Mouse (Mus musculus) lung, postnatal 0 days (tissue): ENCODE data around the gene Shc1. TPM values are rescaled to one million over a fixed set of nuclear protein-coding genes. Genes with fewer than 3 reads are reported as not detected.
A peak's percentile ranks its signal among the peaks of the same experiment; 100 is the strongest.

Experiments
- ATAC-seq: fragments of 200-750 bp; cut with Nextera tagmentation; 2 replicates; pipeline ENCODE4 v1.8.0; 2017; ENCODE audit warnings: moderate library complexity
- DNase-seq: peaks from one replicate; pipeline ENCODE4 v3.0.0-alpha.2; 2016; ENCODE audit warnings: low spot score
- H3K27ac ChIP-seq: fragments of 300-500 bp; sonication (generic); 2 replicates; pipeline ENCODE4 v1.5.1; 2014; ENCODE audit warnings: antibody characterized with exemption, mild to moderate bottlenecking, low read length, mixed read lengths
- H3K27me3 ChIP-seq: fragments of 300-500 bp; sonication (generic); replicated peaks from 2 replicates; pipeline ENCODE4 v1.6.1; 2014; ENCODE audit warnings: low read length, mixed read lengths; ENCODE audit not compliant: insufficient read depth
- H3K36me3 ChIP-seq: fragments of 300-500 bp; sonication (generic); 2 replicates; pipeline ENCODE4 v1.6.1; 2014; ENCODE audit warnings: low read length, mixed read lengths; ENCODE audit not compliant: insufficient read depth
- H3K4me1 ChIP-seq: fragments of 300-500 bp; sonication (generic); 2 replicates; pipeline ENCODE4 v1.6.1; 2014; ENCODE audit warnings: antibody characterized with exemption, low read depth, low read length, mixed read lengths; ENCODE audit not compliant: insufficient read depth
- H3K4me2 ChIP-seq: fragments of 300-500 bp; sonication (generic); replicated peaks from 2 replicates; pipeline ENCODE4 v1.6.1; 2014; ENCODE audit warnings: low read depth, mild to moderate bottlenecking, low read length, moderate library complexity, mixed read lengths
- H3K4me3 ChIP-seq: fragments of 300-500 bp; sonication (generic); 2 replicates; pipeline ENCODE4 v1.5.1; 2014; ENCODE audit warnings: low read depth, low read length
- H3K9ac ChIP-seq: fragments of 300-500 bp; sonication (generic); replicated peaks from 2 replicates; pipeline ENCODE4 v1.6.1; 2014; ENCODE audit warnings: low read depth, mild to moderate bottlenecking
- H3K9me3 ChIP-seq: fragments of 300-500 bp; sonication (generic); 2 replicates; pipeline ENCODE4 v1.6.1; 2016; ENCODE audit warnings: low read length, mixed read lengths
- CTCF ChIP-seq: IDR thresholded peaks from 2 replicates; pipeline ENCODE4 v1.5.1; 2016; ENCODE audit warnings: antibody characterized with exemption, mild to moderate bottlenecking
- EP300 ChIP-seq: IDR thresholded peaks from 2 replicates; pipeline ENCODE4 v1.6.1; 2016; ENCODE audit warnings: antibody characterized with exemption, mild to moderate bottlenecking, control low read depth
- WGBS: fragments of 180-500 bp; shearing (Covaris S2); extraction: QIAGEN DNeasy Blood & Tissue Kit; methylation state at CpG from one replicate; pipeline ENCODE4 v1.1.7; 2014; 5-methylcytosine and 5-hydroxymethylcytosine counted together
- polyA plus RNA-seq: library from polyadenylated mRNA; unstranded; fragments of >200 nt; fragmentation: Nextera tagmentation; extraction: Ambion mirVana; gene quantifications from 2 replicates; pipeline ENCODE4 v1.2.1, GENCODE M21; 2015

Shc1 gene
- polyA plus RNA-seq, 1 experiment from 2014 or later = 55.7 TPM

DNA sequence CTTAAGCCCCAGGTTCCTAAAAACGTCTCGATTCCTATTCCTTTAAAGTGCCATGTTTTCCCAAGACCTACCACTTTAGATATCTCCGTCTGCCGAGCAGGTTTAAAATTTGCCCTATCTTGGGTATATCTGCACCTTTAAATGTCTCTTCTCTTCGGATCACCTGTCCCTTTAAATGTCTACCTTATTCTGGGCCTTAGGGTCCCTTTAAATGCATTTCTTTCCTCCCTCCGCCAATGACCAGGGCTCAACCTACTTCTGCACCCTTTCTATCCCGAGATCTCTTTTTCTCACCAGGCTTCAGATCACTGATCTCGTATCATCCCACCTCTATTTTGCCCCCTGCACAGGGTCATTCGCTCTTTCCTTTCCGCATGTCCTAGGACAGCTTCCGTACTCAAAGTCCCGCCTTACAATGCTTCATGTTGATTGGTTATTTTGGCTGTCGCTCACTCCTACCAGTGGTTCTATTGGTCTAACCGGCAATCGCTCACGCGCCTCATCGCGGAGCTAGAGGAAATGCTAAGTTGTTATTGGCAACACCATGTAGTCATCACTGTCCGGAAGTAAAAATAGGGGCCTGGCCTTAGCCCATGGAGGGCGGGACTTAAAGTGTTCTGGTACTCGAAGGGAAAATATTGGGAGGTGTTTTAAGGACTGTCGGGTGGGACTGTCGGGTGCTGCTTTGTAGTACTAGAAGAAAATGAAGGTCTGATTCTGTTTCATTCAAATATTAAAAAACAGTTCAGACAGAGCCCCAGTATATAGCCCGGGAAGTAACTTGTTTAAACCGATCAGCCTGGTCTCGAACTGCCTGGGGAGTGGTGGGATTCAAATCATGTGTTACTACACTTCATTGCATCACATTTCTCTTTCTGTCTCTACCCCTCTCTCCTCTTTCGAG lies 6.5 kb upstream of the Shc1 start, which contains the start of gene Flad1:
Gene Flad1 (minus strand): TSS at position 381 of the 904 bp plus-strand sequence.
- Histone ChIP-seq H3K9me3 (no peaks in the 10 kb centered on the region), H3K4me1 (no peaks in the 10 kb centered on the region), H3K27me3 (no peaks in the 10 kb centered on the region), H3K9ac (peak within 1 kb of the TSS; percentile 39), H3K4me3 (peak within 1 kb of the TSS; percentile 53), H3K36me3 (no peaks in the 10 kb centered on the region), H3K27ac (no peak within 1 kb of the TSS), H3K4me2 (peak within 1 kb of the TSS; percentile 63)
- 5% methylated on average over 28 of the region's 28 CpGs for WGBS
- TF ChIP-seq CTCF (no peak), EP300 (peak; percentile 95)
- DNase-seq (peak; percentile 98), ATAC-seq (peak; percentile 100)

DNA sequence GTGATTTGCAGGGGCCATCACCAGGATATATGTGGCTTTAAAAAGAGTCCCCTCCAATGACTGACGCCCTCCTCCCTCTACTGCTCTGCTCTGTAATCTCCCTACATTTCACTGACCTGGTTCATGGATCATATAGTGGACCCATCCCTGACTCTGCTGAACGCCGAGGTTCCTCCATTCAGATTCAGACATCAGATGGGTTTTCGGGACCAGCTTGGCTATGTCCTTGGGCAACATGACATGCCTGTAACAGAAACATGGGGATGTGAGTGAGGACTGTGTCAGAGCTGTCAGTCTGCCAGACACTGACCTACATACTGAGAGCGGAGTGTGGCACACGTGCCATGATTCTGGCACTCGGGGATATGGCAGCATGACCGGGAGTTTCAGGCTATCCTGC lies 2.1 kb upstream of the Shc1 start:
- no peak for TF ChIP-seq CTCF
- TF ChIP-seq EP300 = no peak
- WGBS = 97% methylated on average over 8 of the region's 8 CpGs
- no peak overlapping the region for H3K4me2 ChIP-seq
- DNase-seq = no peak
- peaks cover 7% of the 10 kb centered on the region; the same call in 1 of the 2 replicates for H3K4me1 ChIP-seq
- H3K27me3 ChIP-seq = no peaks in the 10 kb centered on the region
- H3K36me3 ChIP-seq = no peaks in the 10 kb centered on the region
- no peak overlapping the region for H3K9ac ChIP-seq
- H3K4me3 ChIP-seq = no peak overlapping the region
- ATAC-seq = no peak
- no peak overlapping the region for H3K27ac ChIP-seq
- no peaks in the 10 kb centered on the region for H3K9me3 ChIP-seq

DNA sequence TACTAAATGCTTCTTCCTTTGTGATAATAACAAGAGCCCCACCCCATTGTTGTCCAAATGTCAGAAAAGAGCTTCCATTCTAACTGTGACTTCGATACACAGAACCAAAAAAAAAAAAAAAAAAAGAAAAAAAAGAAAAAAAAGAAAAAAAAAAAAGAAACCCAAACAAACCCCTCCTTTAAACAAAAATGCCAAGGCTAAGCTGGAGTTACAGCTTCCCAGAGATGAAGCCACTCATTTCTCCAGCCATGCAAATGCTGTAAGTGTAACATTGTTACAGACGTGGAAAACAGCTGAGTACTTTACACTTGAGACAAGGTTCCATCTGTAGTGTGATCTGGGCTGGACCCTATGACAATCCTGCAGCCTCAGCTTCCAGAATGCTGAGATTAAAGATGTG lies 1.1 kb upstream of the Shc1 start:
- no peak for TF ChIP-seq EP300
- no peak for TF ChIP-seq CTCF
- H3K27me3 ChIP-seq = no peaks in the 10 kb centered on the region
- ATAC-seq (no peak), DNase-seq (no peak)
- WGBS = 12% methylated on average over 2 of the region's 2 CpGs
- no peaks in the 10 kb centered on the region for H3K9me3 ChIP-seq
- H3K4me2 ChIP-seq = peak overlapping the region; percentile 87
- H3K36me3 ChIP-seq = no peaks in the 10 kb centered on the region
- no peak overlapping the region for H3K27ac ChIP-seq
- H3K4me3 ChIP-seq = peak overlapping the region; percentile 71; the same call in 1 of the 2 replicates
- H3K4me1 ChIP-seq = peaks cover 14% of the 10 kb centered on the region; the same call in 1 of the 2 replicates
- no peak overlapping the region for H3K9ac ChIP-seq

DNA sequence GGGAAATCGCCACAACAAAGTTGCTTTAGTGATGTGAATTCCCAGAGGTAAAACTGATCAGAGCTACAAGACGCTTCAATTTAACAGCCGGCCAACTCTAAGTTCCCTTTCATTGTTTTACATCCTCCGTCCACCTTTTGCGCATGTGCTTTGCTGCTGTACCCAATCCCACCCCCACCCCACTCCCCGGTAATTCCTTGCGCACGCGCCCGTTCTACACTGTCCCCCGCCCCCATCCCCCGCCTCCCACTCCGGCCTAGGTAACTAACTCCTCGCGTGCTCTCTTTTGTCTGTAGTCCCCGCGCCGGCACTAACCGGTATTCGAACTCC lies 438 bp upstream of the Shc1 start:
- peak overlapping the region; percentile 71 for H3K4me3 ChIP-seq
- H3K27me3 ChIP-seq = no peaks in the 10 kb centered on the region
- H3K9ac ChIP-seq = no peak overlapping the region
- 1% methylated on average over 20 of the region's 20 CpGs for WGBS
- no peak for TF ChIP-seq CTCF
- no peak for TF ChIP-seq EP300
- H3K4me1 ChIP-seq = peaks cover 15% of the 10 kb centered on the region; the same call in 1 of the 2 replicates
- H3K9me3 ChIP-seq = no peaks in the 10 kb centered on the region
- H3K27ac ChIP-seq = peak overlapping the region; percentile 38; the same call in 1 of the 2 replicates
- peak overlapping the region; percentile 87 for H3K4me2 ChIP-seq
- no peak for ATAC-seq
- H3K36me3 ChIP-seq = no peaks in the 10 kb centered on the region
- no peak for DNase-seq

DNA sequence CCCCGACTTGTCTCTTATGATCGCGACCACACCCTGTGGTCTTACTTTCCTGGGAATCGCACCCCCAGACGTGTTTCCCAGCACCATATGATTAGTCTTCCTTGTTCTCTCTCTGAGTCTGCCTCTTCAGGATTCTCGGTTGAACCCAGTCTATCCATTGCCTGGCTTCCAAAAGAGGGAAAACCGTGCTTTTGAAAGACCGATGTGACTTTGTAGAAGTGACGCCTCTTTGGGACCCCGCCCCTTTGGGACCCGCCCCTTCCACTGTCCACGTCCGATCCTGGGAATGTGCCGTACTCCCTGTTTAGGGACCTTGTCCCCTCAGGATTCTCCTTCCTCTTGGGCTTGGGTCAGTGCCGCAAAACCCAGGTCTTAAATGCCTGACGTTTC lies 613 bp downstream of the Shc1 start:
- peak overlapping the region; percentile 87 for H3K4me2 ChIP-seq
- peak overlapping the region; percentile 71 for H3K4me3 ChIP-seq
- H3K27me3 ChIP-seq = no peaks in the 10 kb centered on the region
- peak overlapping the region; percentile 99 for H3K27ac ChIP-seq
- under 1% methylated on average over 16 of the region's 16 CpGs for WGBS
- DNase-seq (peak; percentile 96), ATAC-seq (peak; percentile 49)
- peak overlapping the region; percentile 77 for H3K9ac ChIP-seq
- no peak for TF ChIP-seq CTCF
- TF ChIP-seq EP300 = peak; percentile 68; the same call in 1 of the 2 replicates
- 0 out of 2 replicates have a peak, but pooled peaks cover 7% of the 10 kb centered on the region for H3K36me3 ChIP-seq
- peaks cover 15% of the 10 kb centered on the region; the same call in 1 of the 2 replicates for H3K4me1 ChIP-seq
- H3K9me3 ChIP-seq = no peaks in the 10 kb centered on the region

DNA sequence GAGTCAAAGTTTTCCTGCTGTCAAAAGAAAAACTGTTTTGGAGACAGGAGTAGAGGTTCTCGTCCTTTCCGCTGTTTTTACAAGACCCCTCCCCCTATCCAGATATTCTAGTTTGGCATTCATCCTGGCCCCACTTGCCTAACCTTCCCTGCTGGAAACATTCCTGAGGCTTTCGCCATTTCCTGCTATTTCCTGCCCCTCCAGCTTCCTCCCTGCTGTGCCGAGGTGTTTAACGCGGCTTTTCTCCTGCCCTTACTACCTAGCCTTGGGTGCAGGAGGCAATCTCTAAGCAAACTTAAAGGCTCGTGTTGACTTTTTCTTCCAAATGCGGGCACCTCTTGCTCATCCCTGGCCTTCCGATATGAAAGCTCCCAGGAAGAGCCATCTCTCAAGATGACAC lies 1.3 kb downstream of the Shc1 start:
- Histone ChIP-seq H3K4me3 (peak overlapping the region; percentile 71), H3K9ac (peak overlapping the region; percentile 77), H3K4me2 (peak overlapping the region; percentile 87), H3K9me3 (no peaks in the 10 kb centered on the region), H3K27ac (peak overlapping the region; percentile 99), H3K4me1 (peaks cover 15% of the 10 kb centered on the region; the same call in 1 of the 2 replicates), H3K27me3 (no peaks in the 10 kb centered on the region), H3K36me3 (0 out of 2 replicates have a peak, but pooled peaks cover 9% of the 10 kb centered on the region)
- ATAC-seq (peak; percentile 30), DNase-seq (peak; percentile 96)
- WGBS = under 1% methylated on average over 9 of the region's 9 CpGs
- TF ChIP-seq EP300 = peak; percentile 84
- no peak for TF ChIP-seq CTCF
